Mouse (Mus musculus) CD8-positive naive resting alpha-beta T cell, adult 57 days (primary cell): ENCODE measurements around the gene Taf1c. TPM values are rescaled to one million over a fixed set of nuclear protein-coding genes. Genes with fewer than 3 reads are reported as not detected.

Experiments used
- total RNA-seq: library from RNA; stranded (reverse); gene quantifications from one replicate; pipeline ENCODE4 v1.2.4, GENCODE M21; 2023

Gene Taf1c
- total RNA-seq, result 19.8 TPM

DNA sequence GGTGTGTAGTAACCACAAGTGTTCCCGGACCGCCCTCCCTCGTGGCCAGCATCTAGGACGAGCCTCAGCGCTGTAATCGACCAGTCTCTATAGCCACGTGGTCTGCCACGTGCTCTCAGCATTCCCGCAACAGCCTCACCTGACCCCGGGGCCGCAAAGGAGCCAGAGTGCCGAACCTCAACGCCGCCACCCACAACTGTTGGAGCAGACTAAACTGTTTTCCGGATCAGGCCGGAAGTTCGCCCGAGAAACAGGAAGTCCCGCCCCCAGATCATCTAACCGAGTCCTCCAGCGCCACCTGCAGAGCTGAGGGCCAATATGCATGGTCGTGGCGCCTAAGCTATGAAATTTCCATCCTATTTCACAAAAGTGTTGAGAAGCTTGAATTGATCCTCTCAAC lies at the start of gene Taf1c:
Gene Taf1c (minus strand): TSS at position 227 of the 400 bp plus-strand sequence.

DNA sequence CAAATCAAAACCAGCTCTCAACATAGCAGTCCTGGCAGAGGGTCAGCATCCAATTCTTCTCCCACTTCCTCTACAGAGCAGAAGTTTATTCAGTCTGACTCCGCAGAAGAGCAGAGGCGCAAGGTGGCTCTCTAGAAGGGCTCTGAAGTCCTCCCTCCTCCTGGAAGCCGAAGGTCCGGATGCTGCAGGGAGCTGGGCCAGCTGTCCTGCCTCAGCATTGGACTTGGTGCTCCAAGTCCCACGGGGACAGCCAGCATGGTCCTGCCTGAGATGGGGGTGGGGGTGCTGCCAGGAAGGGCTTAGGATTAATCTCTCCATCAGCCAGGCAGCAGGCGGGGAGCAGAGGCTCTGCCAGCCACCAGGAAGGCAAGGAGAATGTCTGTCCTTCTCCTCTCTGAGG lies 30.4 kb upstream of the Taf1c start, which contains the start of gene Kcng4:
Gene Kcng4 (minus strand): TSS at position 303 of the 400 bp plus-strand sequence.

GRCm38 (mm10) chr8:119612471-119612870 lies 7.4 kb upstream of the Taf1c start, which contains the start of gene Adad2:
Gene Adad2 (plus strand): TSS chr8:119612747.

DNA sequence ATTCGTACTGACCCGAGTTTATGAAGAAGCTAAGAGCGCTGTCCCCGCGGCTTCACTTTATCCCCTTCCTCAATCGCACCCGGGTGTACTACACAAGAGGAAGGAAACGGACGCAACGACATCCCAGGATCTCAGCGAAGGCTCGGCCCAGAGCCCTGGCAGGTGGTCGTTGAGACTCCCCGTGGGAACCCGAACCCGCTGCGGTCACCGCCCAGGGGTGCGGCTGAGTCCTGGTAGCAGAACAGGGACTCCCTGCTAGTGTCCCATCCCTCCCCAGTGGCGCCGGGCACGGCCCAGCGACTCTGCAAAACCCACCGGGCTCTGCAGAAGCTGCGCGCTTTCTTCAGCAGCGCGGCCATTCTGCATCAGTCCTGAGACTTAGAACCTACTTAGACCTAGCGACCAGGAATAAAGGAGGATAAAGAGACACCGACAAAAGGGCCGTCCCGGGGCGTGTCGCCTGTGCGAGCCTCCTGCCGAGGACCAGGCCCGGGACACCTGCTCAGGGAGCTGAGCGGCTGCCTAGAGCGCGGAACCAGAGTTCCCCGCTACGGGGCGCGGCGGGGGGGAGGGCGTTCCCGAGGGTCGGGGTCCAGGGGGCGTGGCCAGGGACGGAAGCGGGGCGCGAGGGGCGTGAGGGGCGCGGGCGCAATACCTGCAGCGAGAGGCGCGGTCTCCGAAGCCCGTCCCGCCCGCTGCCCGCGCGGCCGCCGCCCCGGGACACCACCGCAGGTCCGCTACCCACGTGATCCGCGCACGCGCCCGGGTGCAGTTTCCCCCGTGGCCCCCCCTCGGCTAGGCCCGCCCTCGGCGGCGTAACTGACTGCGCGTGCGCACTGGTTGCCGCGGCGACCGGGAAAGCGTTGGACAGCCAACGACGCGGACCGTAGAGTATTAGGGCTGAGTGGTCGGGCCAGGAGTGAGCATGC lies 30.3 kb downstream of the Taf1c start, which contains the start of the genes Hsdl1 and Dnaaf1:
Gene Hsdl1 (minus strand): TSS at position 747 of the 929 bp plus-strand sequence.
Gene Dnaaf1 (plus strand): TSS at position 799 of the 929 bp plus-strand sequence.

GRCm38 (mm10) chr8:119558603-119559401 lies 46.2 kb downstream of the Taf1c start, which contains the start of gene Mbtps1:
Gene Mbtps1 (minus strand): TSS chr8:119558735.

Other genes with a start within 250 kb of the Taf1c start
- gene Mlycd, start 210.3 kb downstream of the Taf1c start, total RNA-seq, result 14.7 TPM
- gene Osgin1, start 171.1 kb downstream of the Taf1c start, total RNA-seq, result 5.5 TPM
- not detected for gene Necab2, start 158.5 kb downstream of the Taf1c start, total RNA-seq
- 1.4 TPM for gene Slc38a8, start 103.5 kb downstream of the Taf1c start, total RNA-seq
- 130 TPM for gene Mbtps1, start 46.5 kb downstream of the Taf1c start, total RNA-seq
- 60.2 TPM for gene Hsdl1, start 30.0 kb downstream of the Taf1c start, total RNA-seq
- gene Dnaaf1, start 30.0 kb downstream of the Taf1c start, total RNA-seq, result not detected
- not detected for gene Adad2, start 7.5 kb upstream of the Taf1c start, total RNA-seq
- gene Kcng4, start 30.5 kb upstream of the Taf1c start, total RNA-seq, result not detected
- gene Wfdc1, start 61.1 kb upstream of the Taf1c start, total RNA-seq, result not detected
- not detected for gene Atp2c2, start 94.8 kb upstream of the Taf1c start, total RNA-seq
- gene Tldc1, start 173.2 kb upstream of the Taf1c start, total RNA-seq, result 3.2 TPM
- gene Cotl1, start 235.3 kb upstream of the Taf1c start, total RNA-seq, result 573 TPM